9 mouse cellular contexts compared by ENCODE assay signal in the genomic region with DNA sequence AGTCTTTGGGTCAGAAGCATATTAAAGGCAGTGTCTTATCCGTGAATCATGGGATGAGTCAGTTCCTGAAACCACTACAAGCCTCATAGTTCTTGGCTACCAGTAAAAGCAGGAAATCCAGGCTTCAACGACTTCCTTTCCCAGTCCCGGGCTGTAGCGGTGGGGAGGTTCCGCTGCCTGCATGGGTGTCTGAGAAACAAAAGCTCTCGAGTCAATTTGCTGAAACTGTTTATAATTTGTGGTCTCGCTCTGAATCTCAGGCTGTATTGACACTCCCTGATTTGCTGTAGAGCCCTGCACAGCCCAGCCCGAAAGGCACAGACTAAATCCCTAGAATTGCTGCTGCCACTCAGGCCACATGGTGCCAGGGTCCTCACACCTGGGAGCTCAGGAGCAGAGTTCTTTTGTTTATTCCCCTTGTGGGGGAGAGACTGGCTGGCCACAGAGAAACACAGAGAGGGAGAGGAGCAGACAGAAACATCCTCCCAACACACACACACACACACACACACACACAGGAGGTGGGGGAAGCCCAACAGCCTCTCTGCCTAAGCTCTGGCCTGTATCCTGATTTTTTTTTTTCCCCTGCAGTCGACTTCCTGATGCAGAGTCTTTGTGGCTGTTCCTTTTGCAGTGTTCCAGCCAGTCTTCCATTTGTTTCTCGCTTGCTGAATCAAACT. TPM values are rescaled to one million over a fixed set of nuclear protein-coding genes. Genes with fewer than 3 reads are reported as not detected.
A peak's percentile ranks its signal among the peaks of the same experiment; 100 is the strongest.
DNase-seq lines count a peak whose midpoint lies in the region; ATAC-seq and TF ChIP-seq lines count a peak whose summit lies in the region.
"Had no signal": no experiment of that assay in that cellular context is flagged by ENCODE, and none has a peak within 500 bp of the region (broad histone marks: within the 10 kb centered on the region; RNA-seq: fewer than 3 reads in every experiment).

No protein-coding gene starts in this region.

- peak overlapping the region; percentile 32 for H3K4me2 ChIP-seq in embryonic facial prominence, embryonic 15.5 days (replicated peaks)
- H3K4me2 ChIP-seq in heart, embryonic 15.5 days, result peak overlapping the region; percentile 48
- peak overlapping the region; percentile 29 for H3K4me2 ChIP-seq in kidney, postnatal 0 days (ENCODE audit: low read length)

- H3K4me1 ChIP-seq in embryonic facial prominence, embryonic 15.5 days, result peaks cover 72% of the 10 kb centered on the region
- H3K4me1 ChIP-seq in heart, embryonic 15.5 days (replicated peaks), result peaks cover 80% of the 10 kb centered on the region
- peaks cover 61% of the 10 kb centered on the region for H3K4me1 ChIP-seq in kidney, postnatal 0 days (replicated peaks; ENCODE audit: insufficient read depth, low read length)

- peak overlapping the region; percentile 92 for H3K27ac ChIP-seq in embryonic facial prominence, embryonic 15.5 days (replicated peaks)
- peak overlapping the region; percentile 87 for H3K27ac ChIP-seq in heart, embryonic 15.5 days
- H3K27ac ChIP-seq in kidney, postnatal 0 days, result peak overlapping the region; percentile 90

- intact Hi-C loops in left cerebral cortex, postnatal 4 days (cut with DNase I), result no loop called here

- H3K27me3 ChIP-seq in embryonic facial prominence, embryonic 15.5 days, result no peaks in the 10 kb centered on the region
- no peaks in the 10 kb centered on the region for H3K27me3 ChIP-seq in heart, embryonic 15.5 days
- no peaks in the 10 kb centered on the region for H3K27me3 ChIP-seq in kidney, postnatal 0 days (ENCODE audit: insufficient read depth, low read length)

- TF ChIP-seq CTCF in kidney, postnatal 0 days (IDR thresholded peaks at IDR 0.05; ENCODE audit: low read depth), result peak; percentile 43

- H3K9ac ChIP-seq in embryonic facial prominence, embryonic 15.5 days, result peak overlapping the region; percentile 2
- no peak overlapping the region for H3K9ac ChIP-seq in heart, embryonic 15.5 days
- 0 out of 2 replicates have a peak overlapping the region, but pooled peaks have one; percentile 13 for H3K9ac ChIP-seq in kidney, postnatal 0 days (ENCODE audit: low read depth, low read length)

- DNase-seq in left cerebral cortex, postnatal 4 days, result peak; percentile 46
- DNase-seq in left cerebral cortex, adult 8-10 months (ENCODE audit: low spot score in 2 of 2), result no peak
- DNase-seq in kidney, postnatal 0 days (ENCODE audit: low spot score), result peak; percentile 90
- DNase-seq in lung, postnatal 4 days, result peak; percentile 68 to 82
- DNase-seq in c-Kit-positive CD71-positive TER-119-positive erythroid progenitor cells, embryonic 14.5 days (ENCODE audit: low spot score), result no peak
- no peak for DNase-seq in spleen, postnatal 4 days (ENCODE audit: low spot score in 2 of 2)

- no peaks in the 10 kb centered on the region for H3K9me3 ChIP-seq in embryonic facial prominence, embryonic 15.5 days (replicated peaks)
- no peaks in the 10 kb centered on the region for H3K9me3 ChIP-seq in heart, embryonic 15.5 days (replicated peaks)
- no peaks in the 10 kb centered on the region for H3K9me3 ChIP-seq in kidney, postnatal 0 days (replicated peaks; ENCODE audit: low read length)

- ATAC-seq in embryonic facial prominence, embryonic 15.5 days (ENCODE audit: insufficient number of reproducible peaks, low FRiP score, low TSS enrichment, low read depth), result peak; percentile 40; the same call in 1 of the 2 replicates
- peak; percentile 69 for ATAC-seq in heart, embryonic 15.5 days (replicated peaks; ENCODE audit: insufficient number of reproducible peaks, insufficient read depth, low FRiP score, low read depth)
- ATAC-seq in kidney, postnatal 0 days (replicated peaks; ENCODE audit: low FRiP score, low read depth), result peak; percentile 57; the same call in 1 of the 2 replicates

- H3K36me3 ChIP-seq in embryonic facial prominence, embryonic 15.5 days, result no peaks in the 10 kb centered on the region
- no peaks in the 10 kb centered on the region for H3K36me3 ChIP-seq in heart, embryonic 15.5 days
- no peaks in the 10 kb centered on the region for H3K36me3 ChIP-seq in kidney, postnatal 0 days (ENCODE audit: insufficient read depth, low read length)

- 4% methylated on average over 10 of the region's 10 CpGs for WGBS in embryonic facial prominence, embryonic 15.5 days
- WGBS in heart, embryonic 15.5 days, result 12% methylated on average over 10 of the region's 10 CpGs
- 5% methylated on average over 10 of the region's 10 CpGs for WGBS in kidney, postnatal 0 days

- H3K4me3 ChIP-seq in embryonic facial prominence, embryonic 15.5 days (replicated peaks), result no peak overlapping the region
- H3K4me3 ChIP-seq in heart, embryonic 15.5 days, result no peak overlapping the region
- no peak overlapping the region for H3K4me3 ChIP-seq in kidney, postnatal 0 days (replicated peaks; ENCODE audit: low read depth, low read length)

RNA-seq across cellular contexts. Expression of a gene that starts 18.2 kb away (rescaled TPM):
- 10 to 100 TPM; 19.8 to 23.1 TPM for total RNA-seq in left cerebral cortex, postnatal 4 days (2021)
- 10 to 100 TPM; 12.3 to 13.5 (median 12.6) TPM for total RNA-seq in left cerebral cortex, adult 8-10 months (2022)
- 28.8 and 32.6 TPM in 2 replicates for polyA plus RNA-seq in embryonic facial prominence, embryonic 15.5 days (2015; fragmentation: Nextera tagmentation; extraction: Ambion mirVana)
- polyA plus RNA-seq in heart, embryonic 15.5 days (2015; fragmentation: Nextera tagmentation; extraction: Ambion mirVana), result 27.5 and 32.3 TPM in 2 replicates
- 14.9 and 17.1 TPM in 2 replicates for polyA plus RNA-seq in kidney, postnatal 0 days (2015; fragmentation: Nextera tagmentation; extraction: Ambion mirVana)
- total RNA-seq: MEL had no signal

Comparison
In these comparisons a context has a peak if more than half of its experiments do, and no peak if none do; other contexts are left out.
1. DNase-seq: peak in left cerebral cortex, postnatal 4 days (single experiment), kidney, postnatal 0 days (single experiment) and lung, postnatal 4 days (2 of 2); none in left cerebral cortex, adult 8-10 months (0 of 2), c-Kit-positive CD71-positive TER-119-positive erythroid progenitor cells, embryonic 14.5 days (single experiment) and spleen, postnatal 4 days (0 of 2).
2. Peak in every context shown above with its lines, with median percentiles within 50 percentile points of each other: ATAC-seq, H3K27ac ChIP-seq and H3K4me2 ChIP-seq.